Mouse (Mus musculus) kidney, adult 11 months (tissue): ENCODE measurements around the gene Tmem108.
A peak's percentile ranks its signal among the peaks of the same experiment; 100 is the strongest.

Experiments
- DNase-seq: peaks from one replicate; pipeline ENCODE4 v3.0.0; 2022

Gene Tmem108

GRCm38 (mm10) chr9:103489883-103490282 lies 271.8 kb downstream of the Tmem108 start:
- no peak for DNase-seq

GRCm38 (mm10) chr9:103489096-103489495 lies 272.5 kb downstream of the Tmem108 start:
- no peak for DNase-seq

- DNase-seq: no peak
These were observed 275.4 kb downstream of the Tmem108 start for GRCm38 (mm10) chr9:103486262-103486661.

- no peak for DNase-seq
These were observed 276.0 kb downstream of the Tmem108 start for GRCm38 (mm10) chr9:103485606-103486005.

- DNase-seq: peak; percentile 78
These were observed 280.9 kb downstream of the Tmem108 start for GRCm38 (mm10) chr9:103480603-103481220.

GRCm38 (mm10) chr9:103480044-103480576 lies 281.5 kb downstream of the Tmem108 start, which contains the start of gene Bfsp2:
Gene Bfsp2 (minus strand): TSS chr9:103480420.
- no peak for DNase-seq

GRCm38 (mm10) chr9:103475414-103475813 lies 286.2 kb downstream of the Tmem108 start:
- DNase-seq: peak; percentile 63

GRCm38 (mm10) chr9:103473915-103474688 lies 287.5 kb downstream of the Tmem108 start:
- peak; percentile 45 for DNase-seq

- DNase-seq: no peak
These were observed 289.9 kb downstream of the Tmem108 start for GRCm38 (mm10) chr9:103471784-103472183.

- no peak for DNase-seq
These were observed 292.1 kb downstream of the Tmem108 start for GRCm38 (mm10) chr9:103469516-103469915.

- no peak for DNase-seq
These were observed 292.7 kb downstream of the Tmem108 start for GRCm38 (mm10) chr9:103468911-103469310.

GRCm38 (mm10) chr9:103465711-103466220 lies 295.9 kb downstream of the Tmem108 start:
- no peak for DNase-seq

- DNase-seq: no peak
These were observed 296.3 kb downstream of the Tmem108 start for GRCm38 (mm10) chr9:103465293-103465692.

- no peak for DNase-seq
These were observed 297.8 kb downstream of the Tmem108 start for GRCm38 (mm10) chr9:103463833-103464232.

- DNase-seq: no peak
These were observed 301.8 kb downstream of the Tmem108 start for GRCm38 (mm10) chr9:103459839-103460238.

GRCm38 (mm10) chr9:103459307-103459706 lies 302.3 kb downstream of the Tmem108 start:
- DNase-seq: no peak

GRCm38 (mm10) chr9:103449651-103450050 lies 312.0 kb downstream of the Tmem108 start:
- DNase-seq: no peak

GRCm38 (mm10) chr9:103449092-103449491 lies 312.5 kb downstream of the Tmem108 start:
- peak; percentile 9 for DNase-seq

- no peak for DNase-seq
These were observed 317.0 kb downstream of the Tmem108 start for GRCm38 (mm10) chr9:103444656-103445055.

GRCm38 (mm10) chr9:103443824-103444185 lies 317.8 kb downstream of the Tmem108 start:
- no peak for DNase-seq

- no peak for DNase-seq
These were observed 318.4 kb downstream of the Tmem108 start for GRCm38 (mm10) chr9:103443121-103443823.

GRCm38 (mm10) chr9:103440597-103440996 lies 321.0 kb downstream of the Tmem108 start:
- DNase-seq: no peak

GRCm38 (mm10) chr9:103437104-103437503 lies 324.5 kb downstream of the Tmem108 start:
- DNase-seq: no peak
